Mouse (Mus musculus) A20 (cell line): Measurements from ENCODE around the gene Itga7.

Experiments used
- DNase-seq: peaks from one replicate; pipeline ENCODE4 v3.0.0-alpha.2; 2011; ENCODE audit warnings: low read depth, low spot score

The Itga7 gene

GRCm38 (mm10) chr10:128911430-128911829 lies 22.2 kb upstream of the Itga7 start:
- DNase-seq = no peak

DNA sequence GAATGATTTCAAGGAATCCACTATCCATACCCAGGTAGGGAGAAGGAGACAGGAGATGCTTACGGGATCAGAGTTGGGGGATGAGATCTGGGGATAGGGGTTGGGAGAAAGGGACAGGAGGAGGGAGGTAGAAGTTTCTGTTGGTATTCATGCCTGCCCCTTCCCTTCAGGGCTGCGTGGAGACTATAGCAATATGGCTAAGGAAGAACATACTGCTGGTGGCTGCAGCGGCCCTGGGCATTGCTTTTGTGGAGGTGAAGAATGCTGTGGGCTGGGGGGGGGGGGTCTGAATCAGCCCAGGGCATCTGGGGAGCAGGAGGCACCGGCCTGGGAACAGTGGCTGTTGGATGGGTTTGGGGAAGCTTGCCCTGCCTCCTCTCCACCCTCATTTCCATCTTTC lies 21.4 kb upstream of the Itga7 start:
- DNase-seq = no peak

- DNase-seq = no peak
Observed at GRCm38 (mm10) chr10:128912791-128913190, 20.8 kb upstream of the Itga7 start.

DNA sequence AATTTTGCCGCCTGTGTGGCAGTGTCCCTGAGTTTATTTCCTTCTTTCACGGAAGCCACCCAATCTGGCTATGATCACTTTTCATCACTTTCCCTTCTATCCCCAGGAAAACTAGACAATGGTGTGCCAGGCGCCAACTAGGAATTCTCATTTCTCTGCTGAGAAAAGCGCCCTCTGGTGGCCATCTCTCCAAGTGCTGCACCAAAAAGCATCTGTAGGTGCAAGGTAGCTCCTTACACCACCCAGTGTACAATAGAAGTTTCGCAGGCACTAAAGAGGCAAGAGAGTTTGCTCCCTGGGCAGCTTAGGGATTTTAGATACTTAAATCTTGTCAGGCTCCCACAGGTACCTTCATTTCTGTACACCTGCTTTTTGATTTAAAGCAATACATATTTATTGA lies 20.4 kb upstream of the Itga7 start:
- peak; percentile 79 for DNase-seq

- DNase-seq = no peak
Observed at GRCm38 (mm10) chr10:128913696-128914095, 19.9 kb upstream of the Itga7 start.

- DNase-seq = peak; percentile 22
Observed at GRCm38 (mm10) chr10:128915550-128915949, 18.1 kb upstream of the Itga7 start.

GRCm38 (mm10) chr10:128916665-128917064 lies 17.0 kb upstream of the Itga7 start:
- no peak for DNase-seq

DNA sequence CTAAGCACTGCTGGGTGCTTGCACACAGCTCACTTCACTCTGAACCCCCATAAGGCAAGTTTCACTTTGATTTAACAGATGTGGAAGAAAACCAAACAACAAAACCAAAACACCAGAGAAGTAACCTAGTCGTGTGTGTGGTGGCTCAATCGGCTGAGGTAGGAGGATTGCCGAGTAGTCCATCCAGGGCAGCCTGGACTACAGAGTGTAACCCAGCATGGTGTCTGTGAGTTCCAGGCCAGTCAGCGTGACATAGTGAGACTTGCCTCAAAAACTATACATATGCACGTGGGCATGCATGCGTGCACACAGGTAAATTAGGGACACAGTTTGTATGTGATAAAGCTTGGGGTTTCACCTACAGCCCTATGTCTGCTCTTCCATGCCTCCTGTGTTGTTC lies 16.2 kb upstream of the Itga7 start:
- no peak for DNase-seq

GRCm38 (mm10) chr10:128918246-128918645 lies 15.4 kb upstream of the Itga7 start:
- no peak for DNase-seq

GRCm38 (mm10) chr10:128919203-128919631 lies 14.4 kb upstream of the Itga7 start:
- no peak for DNase-seq

DNA sequence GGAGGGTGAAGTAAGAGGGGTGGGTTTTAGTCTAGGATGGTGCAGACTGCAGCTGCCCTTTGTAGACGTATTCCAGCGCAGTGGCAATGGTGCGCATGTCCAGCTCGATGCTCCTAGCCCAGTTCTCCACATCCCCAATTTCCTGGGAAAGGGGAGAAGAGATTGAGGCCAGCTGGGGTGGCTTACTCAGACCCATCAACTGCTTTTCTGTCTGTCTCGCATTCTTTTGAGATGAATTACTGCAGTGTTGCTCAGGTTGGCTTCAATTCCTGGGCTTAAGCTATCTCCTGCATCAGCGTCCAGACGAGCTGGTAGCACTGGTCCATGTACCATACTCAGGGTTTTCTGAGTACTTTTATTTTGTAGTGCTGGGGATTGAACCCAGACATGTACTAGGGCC lies 13.7 kb upstream of the Itga7 start:
- DNase-seq = no peak

DNA sequence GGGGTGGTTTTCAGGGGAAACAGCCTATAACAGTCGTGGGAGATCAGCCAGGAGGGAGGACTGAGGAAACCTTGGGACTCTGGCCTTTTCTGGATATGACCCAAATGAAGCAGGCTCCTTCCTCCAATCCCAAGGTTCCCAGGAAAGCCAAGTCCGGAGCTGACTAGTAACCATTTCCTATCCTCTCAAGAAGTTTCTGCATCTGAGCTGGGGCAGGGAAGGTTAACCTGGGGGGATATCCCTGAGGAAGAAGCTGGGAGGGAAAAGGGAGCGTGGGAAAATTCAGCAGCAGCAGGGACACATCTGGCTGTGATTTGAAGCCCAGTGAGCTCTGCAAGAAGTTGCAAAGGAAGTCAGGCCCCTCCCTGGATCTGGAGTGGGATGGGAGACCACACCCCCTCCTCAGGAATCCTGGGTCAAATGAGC lies 12.9 kb upstream of the Itga7 start:
- no peak for DNase-seq

DNA sequence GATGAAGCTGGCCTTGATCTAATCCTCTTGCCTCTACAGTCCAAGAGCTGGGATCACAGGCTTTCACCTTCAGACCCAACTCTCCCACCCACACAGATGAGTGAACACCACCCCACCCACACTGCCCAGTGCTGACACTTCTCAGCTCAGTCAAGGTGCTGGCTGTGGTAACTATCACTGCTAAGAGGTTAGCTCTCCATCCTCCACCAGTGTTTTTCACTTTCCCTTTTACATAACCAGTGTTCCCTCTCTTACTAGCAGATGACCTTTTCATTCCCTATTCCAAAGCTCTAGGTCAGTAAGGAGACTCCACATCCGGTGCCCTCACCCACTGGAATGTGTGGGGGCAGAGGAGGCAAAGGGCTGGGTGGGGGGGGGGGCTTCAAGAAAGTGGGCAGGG lies 12.4 kb upstream of the Itga7 start:
- no peak for DNase-seq

GRCm38 (mm10) chr10:128921883-128922821 lies 11.5 kb upstream of the Itga7 start:
- DNase-seq = no peak

DNA sequence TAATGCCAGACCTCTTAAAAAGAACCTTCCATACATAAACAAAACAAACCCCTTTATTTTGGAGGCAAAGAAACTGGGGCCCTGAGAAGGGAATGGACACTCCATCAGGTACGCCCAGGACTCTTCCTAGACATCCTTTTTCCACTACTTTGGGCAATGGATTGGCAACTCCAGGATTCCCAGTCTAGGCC lies 10.9 kb upstream of the Itga7 start, which contains the start of gene Rdh5:
Rdh5 (minus strand) TSS at position 67 of the 191 bp plus-strand sequence.
- DNase-seq = no peak

DNA sequence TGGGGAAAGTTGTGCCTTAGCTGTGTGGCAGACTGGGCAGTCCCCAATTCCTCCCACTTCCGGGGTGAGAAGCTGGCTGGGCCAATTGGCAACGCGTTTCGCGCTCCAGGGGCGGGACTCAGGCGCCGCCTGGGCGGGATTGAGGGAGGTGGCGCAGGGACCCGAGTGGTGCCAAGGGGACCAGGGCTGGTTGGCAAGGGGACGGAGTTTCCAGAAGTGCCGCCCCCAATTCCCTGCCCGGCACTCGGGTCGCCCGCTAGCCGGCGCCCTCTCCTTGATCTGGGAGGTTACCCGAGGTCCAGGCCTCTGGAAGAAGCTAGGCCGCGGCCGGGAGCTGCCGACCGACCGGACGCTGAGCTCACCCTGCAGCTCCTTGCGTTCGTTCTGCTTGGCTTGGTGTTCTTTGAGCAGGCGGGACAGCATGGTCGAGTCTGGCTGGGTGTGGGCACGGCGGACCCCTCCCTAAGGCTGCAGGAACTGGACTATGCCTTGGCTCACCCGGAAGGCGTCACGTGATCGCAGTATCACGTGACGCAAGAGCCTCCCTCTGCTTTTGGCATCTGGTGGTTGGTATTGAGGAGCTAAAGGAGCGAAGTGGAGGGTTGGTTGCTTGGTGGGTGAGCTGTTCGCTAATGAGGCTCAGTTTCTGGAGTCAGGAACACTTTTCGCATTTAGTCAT lies 10.5 kb upstream of the Itga7 start:
- DNase-seq = peak; percentile 96

- DNase-seq = no peak
Observed at GRCm38 (mm10) chr10:128923935-128924334, 9.7 kb upstream of the Itga7 start, which contains the start of gene Bloc1s1. TSS of gene Bloc1s1 (minus strand) at chr10:128924035.

GRCm38 (mm10) chr10:128928356-128928755 lies 5.3 kb upstream of the Itga7 start:
- DNase-seq = no peak

DNA sequence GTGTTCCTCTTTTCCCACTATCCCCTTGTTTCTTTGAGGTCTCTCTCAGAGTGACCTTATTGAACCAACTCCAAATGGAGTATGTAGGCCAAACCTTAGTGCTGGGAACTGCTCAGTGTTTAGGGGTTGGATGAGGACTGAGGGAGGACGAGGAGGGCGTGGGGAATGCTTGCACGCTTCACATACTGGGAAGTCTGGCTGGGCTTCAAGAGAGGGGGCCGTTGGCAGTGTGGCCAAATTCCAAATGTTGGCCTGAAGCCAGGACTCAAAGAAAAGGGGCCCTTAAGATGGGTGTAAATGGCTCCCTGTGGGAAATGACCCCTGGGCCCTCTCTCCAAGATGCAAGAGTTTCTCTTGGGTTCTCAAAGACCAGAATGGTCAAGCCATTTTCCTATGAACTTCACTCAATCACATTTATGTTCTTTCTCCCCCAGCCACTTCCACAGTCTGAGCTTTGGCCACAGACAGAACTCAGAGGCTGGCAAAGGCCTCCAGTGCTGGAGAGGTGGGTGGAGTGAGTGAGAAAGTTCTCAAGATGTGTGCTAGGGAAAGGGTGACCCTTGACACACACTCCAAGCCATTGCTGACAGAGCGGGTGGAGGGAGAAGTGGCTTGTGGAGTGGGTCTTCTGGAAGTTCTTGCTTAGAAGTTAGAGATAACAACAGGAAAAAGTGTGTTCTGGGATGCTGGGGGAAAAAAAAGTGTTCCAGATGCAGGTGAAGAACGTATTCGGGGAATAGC lies 3.8 kb upstream of the Itga7 start:
- DNase-seq = no peak

DNA sequence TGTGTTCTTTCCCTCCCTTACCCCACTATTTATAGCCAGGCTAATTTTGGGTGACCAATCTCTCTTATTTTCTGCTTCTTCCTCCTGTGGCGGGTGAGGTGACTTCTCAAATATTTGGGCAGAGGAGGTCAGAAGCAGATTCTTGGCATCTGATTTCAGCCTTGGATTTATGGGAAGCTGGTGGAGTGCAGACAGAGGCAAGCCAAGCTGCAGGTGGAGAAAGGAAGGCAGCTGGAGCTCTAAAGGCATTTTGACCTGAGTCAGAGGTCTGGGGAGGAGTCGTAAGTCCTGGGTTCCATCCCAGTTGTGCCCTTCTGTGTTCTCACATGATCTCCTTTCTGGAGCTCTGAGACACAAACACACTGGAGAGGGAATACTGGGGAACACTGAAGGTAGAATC lies 2.2 kb upstream of the Itga7 start:
- no peak for DNase-seq

GRCm38 (mm10) chr10:128933976-128934721 lies 531 bp downstream of the Itga7 start:
- no peak for DNase-seq
